Mouse (Mus musculus) kidney, postnatal 4 days (tissue): ENCODE measurements at regions not wholly inside any gene's neighbourhood (a gene's known extent, or its start where the extent isn't known, plus 50 kb on each side); places are given as distances from the start of the nearest gene placed in this dataset.

Experiments used
- DNase-seq, 2 experiments: peaks; one replicate each; pipeline ENCODE4 v3.0.0; 2021; ENCODE audit warnings: mixed read lengths in 2 of 2

- no peak for DNase-seq
Measured at GRCm38 (mm10) chr17:47221068-47221796, 147.5 kb upstream of the Mrps10 start.

GRCm38 (mm10) chr17:47219846-47220245, 148.8 kb upstream of the Mrps10 start:
- no peak for DNase-seq

GRCm38 (mm10) chr17:47216490-47216889, 152.2 kb upstream of the Mrps10 start:
- DNase-seq = no peak

- DNase-seq = no peak
Measured at GRCm38 (mm10) chr17:47215841-47216240, 152.8 kb upstream of the Mrps10 start.

- DNase-seq = no peak
Measured at GRCm38 (mm10) chr17:47214111-47214510, 154.6 kb upstream of the Mrps10 start.

GRCm38 (mm10) chr17:47210441-47211196, 158.1 kb upstream of the Mrps10 start:
- DNase-seq = no peak

GRCm38 (mm10) chr17:47208886-47209585, 159.7 kb upstream of the Mrps10 start:
- DNase-seq = no peak

- no peak for DNase-seq
Measured at GRCm38 (mm10) chr17:47207471-47207870, 161.2 kb upstream of the Mrps10 start.

GRCm38 (mm10) chr17:47204470-47205162, 164.1 kb upstream of the Mrps10 start:
- no peak for DNase-seq

GRCm38 (mm10) chr17:47199206-47199605, 169.5 kb upstream of the Mrps10 start:
- no peak for DNase-seq

- no peak for DNase-seq
Measured at GRCm38 (mm10) chr17:47197957-47198356, 170.7 kb upstream of the Mrps10 start.

GRCm38 (mm10) chr17:47196992-47197391, 171.7 kb upstream of the Mrps10 start:
- no peak for DNase-seq

GRCm38 (mm10) chr17:47195981-47196380, 172.7 kb upstream of the Mrps10 start:
- no peak for DNase-seq

- no peak for DNase-seq
Measured at GRCm38 (mm10) chr17:47194463-47195012, 174.1 kb upstream of the Mrps10 start.

GRCm38 (mm10) chr17:47191416-47191815, 177.3 kb upstream of the Mrps10 start:
- no peak for DNase-seq

GRCm38 (mm10) chr17:47189770-47190169, 178.9 kb upstream of the Mrps10 start:
- no peak for DNase-seq

- peak in 1 of 2 experiments; percentile 41 for DNase-seq
Measured at GRCm38 (mm10) chr17:47184148-47184547, 173.8 kb upstream of the Ubr2 start.

GRCm38 (mm10) chr17:47182118-47182517, 171.8 kb upstream of the Ubr2 start:
- peak; percentile 52 to 69 for DNase-seq

- peak; percentile 50 to 57 for DNase-seq
Measured at GRCm38 (mm10) chr17:47179410-47179809, 169.1 kb upstream of the Ubr2 start.

GRCm38 (mm10) chr17:47178705-47179104, 168.3 kb upstream of the Ubr2 start:
- DNase-seq = no peak

GRCm38 (mm10) chr17:47177671-47178246, 167.4 kb upstream of the Ubr2 start:
- no peak for DNase-seq

GRCm38 (mm10) chr17:47176328-47176727, 166.0 kb upstream of the Ubr2 start:
- no peak for DNase-seq
